Mouse (Mus musculus) intestine, embryonic 14.5 days (tissue): ENCODE results near the gene Nup107. TPM values are rescaled to one million over a fixed set of nuclear protein-coding genes. Genes with fewer than 3 reads are reported as not detected.

Experiments
- ATAC-seq: fragments of 200-750 bp; cut with Nextera tagmentation; replicated peaks from 2 replicates; pipeline ENCODE4 v1.8.0; 2017; ENCODE audit warnings: low read depth, moderate number of reproducible peaks, moderate TSS enrichment, moderate library complexity; ENCODE audit not compliant: low FRiP score, low TSS enrichment
- DNase-seq: peaks from one replicate; pipeline ENCODE4 v3.0.0-alpha.2; 2018; ENCODE audit warnings: low spot score
- H3K27ac ChIP-seq: fragments of 300-500 bp; sonication (generic); 2 replicates; pipeline ENCODE4 v1.5.1; 2014; ENCODE audit warnings: low read depth, mild to moderate bottlenecking, control low read depth
- H3K27me3 ChIP-seq: fragments of 300-500 bp; sonication (generic); replicated peaks from 2 replicates; pipeline ENCODE4 v1.6.1; 2014; ENCODE audit warnings: low read length, control low read depth; ENCODE audit not compliant: control insufficient read depth, insufficient read depth
- H3K36me3 ChIP-seq: fragments of 300-500 bp; sonication (generic); 2 replicates; pipeline ENCODE4 v1.6.1; 2014; ENCODE audit warnings: low read length, control low read depth; ENCODE audit not compliant: control insufficient read depth, insufficient read depth
- H3K4me1 ChIP-seq: fragments of 300-500 bp; sonication (generic); replicated peaks from 2 replicates; pipeline ENCODE4 v1.6.1; 2014; ENCODE audit warnings: low read length, control low read depth, mixed read lengths; ENCODE audit not compliant: control insufficient read depth, insufficient read depth
- H3K4me2 ChIP-seq: fragments of 300-500 bp; sonication (generic); 2 replicates; pipeline ENCODE4 v1.6.1; 2014; ENCODE audit warnings: low read length
- H3K4me3 ChIP-seq: fragments of 300-500 bp; sonication (generic); 2 replicates; pipeline ENCODE4 v1.5.1; 2014; ENCODE audit warnings: low read depth, low read length, control low read depth, mixed read lengths
- H3K9ac ChIP-seq: fragments of 300-500 bp; sonication (generic); 2 replicates; pipeline ENCODE4 v1.6.1; 2014; ENCODE audit warnings: mild to moderate bottlenecking, low read length
- H3K9me3 ChIP-seq: fragments of 300-500 bp; sonication (generic); 2 replicates; pipeline ENCODE4 v1.6.1; 2016; ENCODE audit warnings: low read length, control low read depth; ENCODE audit not compliant: control insufficient read depth
- WGBS: fragments of 180-500 bp; shearing (Covaris S2); extraction: QIAGEN DNeasy Blood & Tissue Kit; methylation state at CpG from one replicate; pipeline ENCODE4 v1.1.7; 2014; 5-methylcytosine and 5-hydroxymethylcytosine counted together
- polyA plus RNA-seq: library from polyadenylated mRNA; unstranded; fragments of >200 nt; fragmentation: Nextera tagmentation; extraction: Ambion mirVana; gene quantifications from 2 replicates; pipeline ENCODE4 v1.2.1, GENCODE M21; 2014

Nup107 gene
- polyA plus RNA-seq, 1 experiment from 2014 or later, result 60.8 TPM

- Histone ChIP-seq H3K36me3 (peaks cover 80% of the 10 kb centered on the region), H3K4me2 (no peak overlapping the region), H3K27ac (no peak overlapping the region), H3K9ac (no peak overlapping the region), H3K4me3 (no peak overlapping the region), H3K27me3 (no peaks in the 10 kb centered on the region), H3K4me1 (no peaks in the 10 kb centered on the region), H3K9me3 (no peaks in the 10 kb centered on the region)
- DNase-seq, result no peak
- 93% methylated on average over 7 of the region's 7 CpGs for WGBS
- no peak for ATAC-seq
Observed at GRCm38 (mm10) chr10:117754609-117754940, 37.9 kb downstream of the Nup107 start.

GRCm38 (mm10) chr10:117753711-117754608 is 38.5 kb downstream of the Nup107 start:
- H3K9me3 ChIP-seq, result no peaks in the 10 kb centered on the region
- H3K9ac ChIP-seq, result no peak overlapping the region
- peaks cover 79% of the 10 kb centered on the region for H3K36me3 ChIP-seq
- no peak overlapping the region for H3K27ac ChIP-seq
- H3K4me1 ChIP-seq, result no peaks in the 10 kb centered on the region
- ATAC-seq (no peak), DNase-seq (no peak)
- H3K4me3 ChIP-seq, result no peak overlapping the region
- H3K27me3 ChIP-seq, result no peaks in the 10 kb centered on the region
- WGBS, result 89% methylated on average over 8 of the region's 8 CpGs
- H3K4me2 ChIP-seq, result no peak overlapping the region

GRCm38 (mm10) chr10:117752851-117753647 is 39.5 kb downstream of the Nup107 start:
- Histone ChIP-seq H3K4me1 (no peaks in the 10 kb centered on the region), H3K27ac (no peak overlapping the region), H3K9me3 (no peaks in the 10 kb centered on the region), H3K27me3 (no peaks in the 10 kb centered on the region), H3K4me2 (no peak overlapping the region), H3K9ac (no peak overlapping the region), H3K36me3 (peaks cover 75% of the 10 kb centered on the region), H3K4me3 (no peak overlapping the region)
- WGBS, result 96% methylated on average over 5 of the region's 5 CpGs
- no peak for ATAC-seq
- DNase-seq, result no peak

- Histone ChIP-seq H3K9ac (no peak overlapping the region), H3K4me3 (no peak overlapping the region), H3K27me3 (no peaks in the 10 kb centered on the region), H3K4me2 (no peak overlapping the region), H3K36me3 (peaks cover 68% of the 10 kb centered on the region), H3K9me3 (0 out of 2 replicates have a peak, but pooled peaks cover 2% of the 10 kb centered on the region), H3K4me1 (no peaks in the 10 kb centered on the region), H3K27ac (no peak overlapping the region)
- 96% methylated on average over 7 of the region's 7 CpGs for WGBS
- no peak for ATAC-seq
- no peak for DNase-seq
Observed at GRCm38 (mm10) chr10:117752304-117752821, 40.1 kb downstream of the Nup107 start.

- ATAC-seq, result no peak
- no peaks in the 10 kb centered on the region for H3K27me3 ChIP-seq
Observed at GRCm38 (mm10) chr10:117751744-117752143, 40.8 kb downstream of the Nup107 start.

GRCm38 (mm10) chr10:117751282-117751610 is 41.3 kb downstream of the Nup107 start:
- Histone ChIP-seq H3K4me2 (no peak overlapping the region), H3K27me3 (no peaks in the 10 kb centered on the region), H3K4me1 (no peaks in the 10 kb centered on the region), H3K9ac (no peak overlapping the region), H3K4me3 (no peak overlapping the region), H3K27ac (no peak overlapping the region), H3K9me3 (0 out of 2 replicates have a peak, but pooled peaks cover 2% of the 10 kb centered on the region), H3K36me3 (peaks cover 57% of the 10 kb centered on the region)
- ATAC-seq (no peak), DNase-seq (no peak)
- WGBS, result 97% methylated on average over 14 of the region's 14 CpGs

More at GRCm38 (mm10) chr10:117751744-117752143, 40.8 kb downstream of the Nup107 start:
- WGBS, result 96% methylated on average over 6 of the region's 6 CpGs
- Histone ChIP-seq H3K27ac (no peak overlapping the region), H3K36me3 (peaks cover 62% of the 10 kb centered on the region), H3K9me3 (0 out of 2 replicates have a peak, but pooled peaks cover 2% of the 10 kb centered on the region), H3K9ac (no peak overlapping the region), H3K4me2 (no peak overlapping the region), H3K4me3 (no peak overlapping the region), H3K4me1 (no peaks in the 10 kb centered on the region)
- no peak for DNase-seq

GRCm38 (mm10) chr10:117750529-117751281 is 41.8 kb downstream of the Nup107 start:
- 95% methylated on average over 5 of the region's 5 CpGs for WGBS
- Histone ChIP-seq H3K9ac (no peak overlapping the region), H3K4me1 (no peaks in the 10 kb centered on the region), H3K27me3 (no peaks in the 10 kb centered on the region), H3K4me2 (no peak overlapping the region), H3K36me3 (peaks cover 51% of the 10 kb centered on the region), H3K27ac (no peak overlapping the region), H3K9me3 (0 out of 2 replicates have a peak, but pooled peaks cover 2% of the 10 kb centered on the region), H3K4me3 (no peak overlapping the region)
- ATAC-seq (no peak), DNase-seq (no peak)

- peaks cover 43% of the 10 kb centered on the region for H3K36me3 ChIP-seq
- DNase-seq, result no peak
- no peak for ATAC-seq
- H3K4me1 ChIP-seq, result peaks cover 2% of the 10 kb centered on the region; the same call in 1 of the 2 replicates
- no peak overlapping the region for H3K4me3 ChIP-seq
- 91% methylated on average over 14 of the region's 14 CpGs for WGBS
- H3K9me3 ChIP-seq, result 0 out of 2 replicates have a peak, but pooled peaks cover 2% of the 10 kb centered on the region
- no peak overlapping the region for H3K4me2 ChIP-seq
- H3K9ac ChIP-seq, result no peak overlapping the region
- H3K27ac ChIP-seq, result no peak overlapping the region
- H3K27me3 ChIP-seq, result no peaks in the 10 kb centered on the region
Observed at GRCm38 (mm10) chr10:117749787-117750343, 42.6 kb downstream of the Nup107 start.
